7 mouse cellular contexts compared by ENCODE assay signal in the genomic region with DNA sequence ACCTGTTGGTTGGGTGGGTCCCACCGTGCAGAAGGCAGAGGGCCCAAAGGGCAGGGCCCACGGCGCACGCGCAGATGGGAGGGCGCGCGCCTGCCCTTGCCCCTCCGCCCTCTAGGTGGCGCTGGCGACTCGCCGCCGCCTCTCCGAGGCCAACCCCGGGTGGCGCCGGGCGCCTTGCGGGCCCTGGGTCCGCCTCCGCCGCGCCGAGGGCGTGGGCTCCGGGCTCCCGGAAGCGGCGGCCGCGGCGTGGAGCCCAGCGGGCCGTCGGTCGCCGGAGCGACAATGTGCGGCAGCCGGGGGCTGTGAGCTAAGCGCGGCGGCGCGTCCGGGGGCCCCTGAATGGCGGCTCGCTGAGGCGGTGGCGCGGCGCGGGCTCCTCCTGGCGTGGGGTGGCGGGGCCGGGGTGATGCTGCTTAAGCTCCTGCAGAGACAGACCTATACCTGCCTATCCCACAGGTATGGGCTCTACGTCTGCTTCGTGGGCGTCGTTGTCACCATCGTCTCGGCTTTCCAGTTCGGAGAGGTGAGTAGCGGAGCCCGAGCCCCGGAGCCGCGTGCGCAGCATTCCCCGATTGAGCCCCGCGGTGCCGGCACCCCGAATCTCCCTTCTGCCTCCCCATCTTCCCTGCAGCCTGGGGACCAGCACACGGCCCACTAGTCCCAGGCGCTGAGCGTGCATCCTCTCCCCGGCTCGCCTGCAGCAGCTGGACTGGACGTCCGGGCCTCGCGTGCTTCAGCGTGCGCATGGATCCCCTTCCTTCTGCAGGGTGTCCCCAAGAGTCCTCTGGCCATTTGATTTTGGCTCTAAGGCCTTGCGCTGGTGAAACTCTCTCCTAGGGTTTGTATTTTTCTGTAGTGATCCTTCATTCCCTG. TPM values are rescaled to one million over a fixed set of nuclear protein-coding genes. Genes with fewer than 3 reads are reported as not detected.
DNase-seq lines count a peak whose midpoint lies in the region; ATAC-seq and TF ChIP-seq lines count a peak whose summit lies in the region.

A gene (minus strand): TSS at position 68 of the 873 bp plus-strand sequence.
A gene (plus strand): TSS at position 120 of the 873 bp plus-strand sequence.

- no peak for TF ChIP-seq POLR2A in kidney, adult 2 months (IDR thresholded peaks at IDR 0.05; ENCODE audit: low read depth, low read length)
- TF ChIP-seq POLR2A in small intestine, adult 2 months (IDR thresholded peaks at IDR 0.05; ENCODE audit: low read depth, low read length), result peak; percentile 57; the same call in 1 of the 2 replicates

- WGBS in embryonic facial prominence, embryonic 11.5 days, result under 1% methylated on average over 68 of the region's 87 CpGs
- under 1% methylated on average over 87 of the region's 87 CpGs for WGBS in kidney, adult 2 months
- under 1% methylated on average over 76 of the region's 87 CpGs for WGBS in limb, embryonic 11.5 days
- under 1% methylated on average over 87 of the region's 87 CpGs for WGBS in midbrain, embryonic 13.5 days
- WGBS in small intestine, adult 2 months, result under 1% methylated on average over 87 of the region's 87 CpGs

- peak; percentile 83 for TF ChIP-seq CTCF in kidney, adult 2 months (conservative IDR thresholded peaks at IDR 0.05; ENCODE audit: insufficient read depth, insufficient read length, low read depth, low read length)
- peak; percentile 85 for TF ChIP-seq CTCF in small intestine, adult 2 months (IDR thresholded peaks at IDR 0.05; ENCODE audit: extremely low read depth, insufficient read length, insufficient replicate concordance, low read depth, low read length)

- H3K4me2 ChIP-seq in embryonic facial prominence, embryonic 11.5 days (ENCODE audit: low read depth, low read length), result peak within 1 kb of the TSS; percentile 96
- peak within 1 kb of the TSS; percentile 86 for H3K4me2 ChIP-seq in limb, embryonic 11.5 days (ENCODE audit: low read depth, severe bottlenecking)
- H3K4me2 ChIP-seq in midbrain, embryonic 13.5 days (replicated peaks), result peak within 1 kb of the TSS; percentile 79

- no peaks in the 10 kb centered on the region for H3K9me3 ChIP-seq in embryonic facial prominence, embryonic 11.5 days (replicated peaks; ENCODE audit: control insufficient read depth, low read length)
- H3K9me3 ChIP-seq in limb, embryonic 11.5 days (ENCODE audit: control insufficient read depth, low read length), result no peaks in the 10 kb centered on the region
- no peaks in the 10 kb centered on the region for H3K9me3 ChIP-seq in midbrain, embryonic 13.5 days

- no peak within 1 kb of the TSS for H3K27ac ChIP-seq in embryonic facial prominence, embryonic 11.5 days (replicated peaks; ENCODE audit: low read depth, low read length)
- H3K27ac ChIP-seq in kidney, adult 2 months (ENCODE audit: insufficient read depth, low read depth, low read length), result 0 out of 2 replicates have a peak within 1 kb of the TSS, but pooled peaks have one; percentile 13
- H3K27ac ChIP-seq in limb, embryonic 11.5 days (replicated peaks; ENCODE audit: low read depth, low read length), result no peak within 1 kb of the TSS
- peak within 1 kb of the TSS; percentile 77 for H3K27ac ChIP-seq in midbrain, embryonic 13.5 days
- peak within 1 kb of the TSS; percentile 25 for H3K27ac ChIP-seq in small intestine, adult 2 months (ENCODE audit: insufficient read depth, low read depth, low read length)

- no peaks in the 10 kb centered on the region for H3K36me3 ChIP-seq in embryonic facial prominence, embryonic 11.5 days (replicated peaks; ENCODE audit: control insufficient read depth, insufficient read depth, low read depth, low read length)
- H3K36me3 ChIP-seq in kidney, adult 2 months (ENCODE audit: control insufficient read depth, insufficient read depth, low read length), result no peaks in the 10 kb centered on the region
- no peaks in the 10 kb centered on the region for H3K36me3 ChIP-seq in limb, embryonic 11.5 days (ENCODE audit: control insufficient read depth, insufficient read depth, low read length)
- no peaks in the 10 kb centered on the region for H3K36me3 ChIP-seq in midbrain, embryonic 13.5 days
- H3K36me3 ChIP-seq in small intestine, adult 2 months (ENCODE audit: control insufficient read depth, insufficient read depth, low read length), result no peaks in the 10 kb centered on the region

- H3K4me3 ChIP-seq in embryonic facial prominence, embryonic 11.5 days (ENCODE audit: low read depth, low read length), result peak within 1 kb of the TSS; percentile 75
- peak within 1 kb of the TSS; percentile 60 for H3K4me3 ChIP-seq in kidney, adult 2 months (ENCODE audit: insufficient read depth, low read depth, low read length)
- H3K4me3 ChIP-seq in limb, embryonic 11.5 days (ENCODE audit: low read depth, low read length), result peak within 1 kb of the TSS; percentile 73
- peak within 1 kb of the TSS; percentile 84 for H3K4me3 ChIP-seq in midbrain, embryonic 13.5 days (replicated peaks)
- H3K4me3 ChIP-seq in small intestine, adult 2 months (ENCODE audit: low read depth, low read length), result peak within 1 kb of the TSS; percentile 88

- no peaks in the 10 kb centered on the region for H3K4me1 ChIP-seq in embryonic facial prominence, embryonic 11.5 days (ENCODE audit: control insufficient read depth, insufficient read depth, low read length)
- H3K4me1 ChIP-seq in kidney, adult 2 months (ENCODE audit: control insufficient read depth, insufficient read depth, low read length), result peaks cover 25% of the 10 kb centered on the region
- H3K4me1 ChIP-seq in limb, embryonic 11.5 days (ENCODE audit: control insufficient read depth, insufficient read depth, low read length), result peaks cover 6% of the 10 kb centered on the region
- peaks cover 15% of the 10 kb centered on the region for H3K4me1 ChIP-seq in midbrain, embryonic 13.5 days (replicated peaks)
- H3K4me1 ChIP-seq in small intestine, adult 2 months (ENCODE audit: control insufficient read depth, insufficient read depth, insufficient read length, low read length), result peaks cover 7% of the 10 kb centered on the region

- peak within 1 kb of the TSS; percentile 75 for H3K9ac ChIP-seq in embryonic facial prominence, embryonic 11.5 days (replicated peaks; ENCODE audit: low read length)
- H3K9ac ChIP-seq in limb, embryonic 11.5 days (ENCODE audit: low read length), result peak within 1 kb of the TSS; percentile 74
- peak within 1 kb of the TSS; percentile 82 for H3K9ac ChIP-seq in midbrain, embryonic 13.5 days (replicated peaks)

- peak; percentile 93 for DNase-seq in adrenal gland, postnatal 14 days
- peak; percentile 87 for DNase-seq in embryonic facial prominence, embryonic 11.5 days (ENCODE audit: low spot score)
- DNase-seq in heart, adult 18-20 months, result peak; percentile 89 to 92
- peak; percentile 88 for DNase-seq in kidney, adult 2 months
- DNase-seq in limb, embryonic 11.5 days (ENCODE audit: low spot score), result peak; percentile 89

- no peaks in the 10 kb centered on the region for H3K27me3 ChIP-seq in embryonic facial prominence, embryonic 11.5 days (ENCODE audit: control insufficient read depth, insufficient read depth, low read length)
- H3K27me3 ChIP-seq in kidney, adult 2 months (replicated peaks; ENCODE audit: control insufficient read depth, insufficient read depth, low read length), result no peaks in the 10 kb centered on the region
- H3K27me3 ChIP-seq in limb, embryonic 11.5 days (ENCODE audit: control insufficient read depth, insufficient read depth, low read length), result no peaks in the 10 kb centered on the region
- no peaks in the 10 kb centered on the region for H3K27me3 ChIP-seq in midbrain, embryonic 13.5 days
- H3K27me3 ChIP-seq in small intestine, adult 2 months (ENCODE audit: control insufficient read depth, insufficient read depth, low read length), result no peaks in the 10 kb centered on the region

- peak; percentile 82 for ATAC-seq in embryonic facial prominence, embryonic 11.5 days (replicated peaks; ENCODE audit: insufficient number of reproducible peaks, low FRiP score, low TSS enrichment, low read depth)
- ATAC-seq in limb, embryonic 11.5 days (ENCODE audit: insufficient number of reproducible peaks, low FRiP score, low TSS enrichment, low read depth), result peak; percentile 85
- peak; percentile 89 for ATAC-seq in midbrain, embryonic 13.5 days

RNA-seq across cellular contexts. Expression of the first gene that starts in this region (rescaled TPM):
- 6.0 and 7.8 TPM in 2 replicates for total RNA-seq in adrenal gland, postnatal 14 days (2021)
- polyA plus RNA-seq in embryonic facial prominence, embryonic 11.5 days (2014; fragmentation: Nextera tagmentation; extraction: Ambion mirVana), result 0.62 and 0.74 TPM in 2 replicates
- 1 to 10 TPM; 2.9 to 4.2 TPM for total RNA-seq in heart, adult 18-20 months (2021)
- polyA plus RNA-seq in kidney, adult 2 months (2012; rRNA removed), result 16.4 and 18.5 TPM in 2 replicates
- 0.41 and 0.48 TPM in 2 replicates for polyA plus RNA-seq in limb, embryonic 11.5 days (2014; fragmentation: Nextera tagmentation; extraction: Ambion mirVana)
- polyA plus RNA-seq in midbrain, embryonic 13.5 days (2015; fragmentation: Nextera tagmentation; extraction: Ambion mirVana), result 0.31 and 0.36 TPM in 2 replicates
- polyA plus RNA-seq in small intestine, adult 2 months (2012; rRNA removed), result 3.6 and 4.6 TPM in 2 replicates

RNA-seq across cellular contexts. Expression of the second gene that starts in this region (rescaled TPM):
- 25.0 and 26.1 TPM in 2 replicates for total RNA-seq in adrenal gland, postnatal 14 days (2021)
- polyA plus RNA-seq in embryonic facial prominence, embryonic 11.5 days (2014; fragmentation: Nextera tagmentation; extraction: Ambion mirVana), result 6.2 and 7.6 TPM in 2 replicates
- total RNA-seq in heart, adult 18-20 months (2021), result 10 to 100 TPM; 25.5 to 25.9 TPM
- polyA plus RNA-seq in kidney, adult 2 months (2012; rRNA removed), result 12.6 and 12.8 TPM in 2 replicates
- polyA plus RNA-seq in limb, embryonic 11.5 days (2014; fragmentation: Nextera tagmentation; extraction: Ambion mirVana), result 7.4 and 7.5 TPM in 2 replicates
- 12.9 and 13.4 TPM in 2 replicates for polyA plus RNA-seq in midbrain, embryonic 13.5 days (2015; fragmentation: Nextera tagmentation; extraction: Ambion mirVana)
- 4.5 and 6.1 TPM in 2 replicates for polyA plus RNA-seq in small intestine, adult 2 months (2012; rRNA removed)

Comparison
In these comparisons a context has a peak if more than half of its experiments do, and no peak if none do; other contexts are left out.
1. H3K27ac ChIP-seq: peak in kidney, adult 2 months (single experiment), midbrain, embryonic 13.5 days (single experiment) and small intestine, adult 2 months (single experiment); none in embryonic facial prominence, embryonic 11.5 days (single experiment) and limb, embryonic 11.5 days (single experiment).
2. Peak in every context shown above with its lines, with median percentiles within 50 percentile points of each other: DNase-seq, ATAC-seq, H3K4me2 ChIP-seq, H3K4me3 ChIP-seq and H3K9ac ChIP-seq.